Mouse (Mus musculus): ENCODE data around the gene Slc1a2. TPM values are rescaled to one million over a fixed set of nuclear protein-coding genes. Genes with fewer than 3 reads are reported as not detected.

Gene Slc1a2
- total and polyA plus RNA-seq, 3 experiments = 0.12 to 0.50 (median 0.29) TPM

DNA sequence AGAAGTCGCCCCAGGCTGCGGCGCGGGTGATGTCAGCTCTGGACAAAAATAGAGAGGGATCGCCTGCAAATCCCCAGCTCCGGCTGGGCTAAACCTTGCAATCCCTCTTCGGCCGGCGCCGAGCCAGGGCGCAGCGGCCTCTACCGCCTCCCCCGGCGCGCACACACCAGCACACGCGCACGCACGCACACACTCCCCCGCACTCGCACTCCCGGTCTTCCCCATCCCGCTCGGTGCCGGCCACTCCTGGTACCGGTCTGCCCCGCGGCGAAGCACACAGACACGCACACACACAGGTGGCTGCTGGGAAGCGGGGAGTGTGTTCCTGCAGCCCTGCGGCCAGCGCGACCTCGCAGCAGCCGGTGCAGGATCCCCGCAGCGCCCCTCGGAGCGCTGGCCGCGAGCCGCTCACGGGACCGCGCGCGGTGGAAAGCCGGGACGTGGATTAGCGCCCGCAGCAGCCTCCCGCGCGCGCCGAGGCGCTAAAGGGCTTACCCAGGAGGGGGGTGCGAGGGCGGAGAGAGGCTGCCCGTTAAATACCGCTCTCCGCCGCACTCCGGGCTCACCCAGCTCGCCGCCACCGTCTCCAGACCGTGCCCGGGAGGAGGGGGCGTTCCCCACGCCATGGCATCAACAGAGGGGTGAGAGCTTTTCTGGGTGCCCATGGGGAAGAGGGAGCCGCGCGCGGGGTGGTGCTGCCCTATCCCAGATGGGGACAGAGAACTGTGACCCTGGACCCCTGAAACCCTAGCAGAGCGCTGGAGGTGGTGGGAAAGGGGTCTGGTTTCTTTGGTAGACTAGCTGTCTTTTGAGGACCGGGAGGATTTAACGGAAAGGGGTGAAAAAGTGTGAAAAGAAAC lies 432 bp downstream of the Slc1a2 start:
- H3K36me3 ChIP-seq (ENCODE audit: control insufficient read depth, insufficient read depth, low read length) = no peaks in the 10 kb centered on the region
- peak overlapping the region; percentile 50 for H3K4me3 ChIP-seq
- peak overlapping the region; percentile 18; the same call in 1 of the 2 replicates for H3K9ac ChIP-seq (ENCODE audit: low read depth, low read length)
- H3K79me2 ChIP-seq (replicated peaks; ENCODE audit: control insufficient read depth, insufficient read depth, low read length) = no peaks in the 10 kb centered on the region
- intact Hi-C loops (cut with DNase I) = no loop called here
- peak; percentile 27 for TF ChIP-seq CTCF (IDR thresholded peaks at IDR 0.05)
- TF ChIP-seq EP300 (IDR thresholded peaks at IDR 0.05; ENCODE audit: insufficient read depth, low read depth, low read length) = no peak
- TF ChIP-seq POLR2A (IDR thresholded peaks at IDR 0.05; ENCODE audit: insufficient read depth, low read depth, low read length) = no peak
- no peak overlapping the region for H3K27ac ChIP-seq
- peaks cover 6% of the 10 kb centered on the region for H3K27me3 ChIP-seq (ENCODE audit: control insufficient read depth, insufficient read depth, low read length)
- peak; percentile 29 to 33 for DNase-seq
- WGBS = under 1% methylated on average over 65 of the region's 80 CpGs
- no peaks in the 10 kb centered on the region for H3K4me1 ChIP-seq (ENCODE audit: control insufficient read depth, insufficient read depth, low read length)

DNA sequence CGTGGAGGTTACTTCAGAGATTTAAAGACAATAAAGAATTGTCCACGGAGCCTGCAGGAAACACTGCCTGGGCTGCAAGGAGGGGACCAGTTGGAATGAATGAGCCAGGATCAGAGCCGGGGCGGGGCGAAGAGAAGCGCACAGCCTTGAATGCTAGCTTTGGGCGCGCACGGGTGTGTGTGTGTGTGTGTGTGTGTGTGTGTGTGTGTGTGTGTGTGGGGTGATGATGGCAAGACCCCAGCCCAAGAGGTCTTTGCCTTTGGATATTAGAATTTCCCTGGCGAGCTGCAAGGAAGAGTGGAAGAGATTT lies 1.0 kb downstream of the Slc1a2 start:
- no peaks in the 10 kb centered on the region for H3K4me1 ChIP-seq (ENCODE audit: control insufficient read depth, insufficient read depth, low read length)
- H3K36me3 ChIP-seq (ENCODE audit: control insufficient read depth, insufficient read depth, low read length) = no peaks in the 10 kb centered on the region
- H3K9ac ChIP-seq (ENCODE audit: low read depth, low read length) = no peak overlapping the region
- TF ChIP-seq POLR2A (IDR thresholded peaks at IDR 0.05; ENCODE audit: insufficient read depth, low read depth, low read length) (no peak), CTCF (IDR thresholded peaks at IDR 0.05) (no peak), EP300 (IDR thresholded peaks at IDR 0.05; ENCODE audit: insufficient read depth, low read depth, low read length) (no peak)
- intact Hi-C loops (cut with DNase I) = no loop called here
- no peak for DNase-seq
- H3K4me3 ChIP-seq = no peak overlapping the region; the same call in 1 of the 2 replicates
- H3K27me3 ChIP-seq (ENCODE audit: control insufficient read depth, insufficient read depth, low read length) = peaks cover 6% of the 10 kb centered on the region
- H3K79me2 ChIP-seq (replicated peaks; ENCODE audit: control insufficient read depth, insufficient read depth, low read length) = no peaks in the 10 kb centered on the region
- no peak overlapping the region for H3K27ac ChIP-seq
- WGBS = 3% methylated on average over 10 of the region's 10 CpGs

DNA sequence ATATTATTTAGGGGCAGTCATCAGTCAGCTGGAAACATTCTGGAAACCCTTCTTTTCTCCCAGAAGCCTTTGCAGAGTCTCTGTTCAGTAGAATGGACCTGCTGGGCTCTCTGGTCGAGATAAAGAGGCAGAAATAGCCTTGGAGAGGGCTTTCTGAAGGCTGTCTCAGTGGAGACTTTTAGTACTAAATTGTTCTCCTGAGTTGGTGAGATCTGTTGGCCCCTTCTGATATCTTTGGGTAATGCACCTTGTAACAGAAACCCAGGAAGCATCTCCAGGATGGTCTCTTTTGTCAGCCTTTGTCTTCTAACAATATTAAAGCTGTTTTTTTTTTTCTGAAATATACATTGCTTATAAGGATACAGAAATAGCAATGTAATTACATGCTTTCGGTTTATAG lies 2.6 kb downstream of the Slc1a2 start:
- H3K4me1 ChIP-seq (ENCODE audit: control insufficient read depth, insufficient read depth, low read length) = no peaks in the 10 kb centered on the region
- H3K9ac ChIP-seq (ENCODE audit: low read depth, low read length) = no peak overlapping the region
- 55% methylated on average over 2 of the region's 2 CpGs for WGBS
- H3K79me2 ChIP-seq (replicated peaks; ENCODE audit: control insufficient read depth, insufficient read depth, low read length) = no peaks in the 10 kb centered on the region
- H3K4me3 ChIP-seq = no peak overlapping the region
- no peak for DNase-seq
- intact Hi-C loops (cut with DNase I) = no loop called here
- H3K27ac ChIP-seq = no peak overlapping the region
- H3K27me3 ChIP-seq (ENCODE audit: control insufficient read depth, insufficient read depth, low read length) = peaks cover 6% of the 10 kb centered on the region
- H3K36me3 ChIP-seq (ENCODE audit: control insufficient read depth, insufficient read depth, low read length) = no peaks in the 10 kb centered on the region
- TF ChIP-seq EP300 (IDR thresholded peaks at IDR 0.05; ENCODE audit: insufficient read depth, low read depth, low read length) (no peak), POLR2A (IDR thresholded peaks at IDR 0.05; ENCODE audit: insufficient read depth, low read depth, low read length) (no peak), CTCF (IDR thresholded peaks at IDR 0.05) (no peak)

DNA sequence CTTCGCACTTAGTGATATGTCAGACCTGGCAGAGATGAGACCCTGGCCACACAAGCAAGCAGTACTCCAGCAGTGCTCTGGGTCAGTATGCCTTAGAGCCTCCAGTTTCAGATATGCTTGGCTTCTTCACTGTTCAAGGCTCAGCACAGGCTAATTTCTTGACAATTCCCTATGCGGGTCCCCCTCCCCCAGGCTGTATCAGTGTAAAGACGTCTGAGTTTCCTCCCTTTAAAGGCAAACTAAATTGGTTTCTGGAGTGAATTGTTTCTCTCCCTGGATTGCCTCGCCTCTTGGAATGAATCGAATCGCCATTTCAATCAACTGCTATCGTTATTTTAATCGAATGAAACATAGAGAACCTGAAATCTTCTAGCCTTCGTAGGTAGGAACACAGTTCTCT lies 4.5 kb downstream of the Slc1a2 start:
- H3K4me1 ChIP-seq (ENCODE audit: control insufficient read depth, insufficient read depth, low read length) = no peaks in the 10 kb centered on the region
- intact Hi-C loops (cut with DNase I) = no loop called here
- DNase-seq = no peak
- H3K27ac ChIP-seq = no peak overlapping the region
- H3K9ac ChIP-seq (ENCODE audit: low read depth, low read length) = no peak overlapping the region
- WGBS = 61% methylated on average over 9 of the region's 9 CpGs
- no peak overlapping the region for H3K4me3 ChIP-seq
- no peaks in the 10 kb centered on the region for H3K79me2 ChIP-seq (replicated peaks; ENCODE audit: control insufficient read depth, insufficient read depth, low read length)
- no peaks in the 10 kb centered on the region for H3K36me3 ChIP-seq (ENCODE audit: control insufficient read depth, insufficient read depth, low read length)
- H3K27me3 ChIP-seq (ENCODE audit: control insufficient read depth, insufficient read depth, low read length) = peaks cover 6% of the 10 kb centered on the region
- no peak for TF ChIP-seq CTCF (IDR thresholded peaks at IDR 0.05)
- TF ChIP-seq EP300 (IDR thresholded peaks at IDR 0.05; ENCODE audit: insufficient read depth, low read depth, low read length) = no peak
- no peak for TF ChIP-seq POLR2A (IDR thresholded peaks at IDR 0.05; ENCODE audit: insufficient read depth, low read depth, low read length)

DNA sequence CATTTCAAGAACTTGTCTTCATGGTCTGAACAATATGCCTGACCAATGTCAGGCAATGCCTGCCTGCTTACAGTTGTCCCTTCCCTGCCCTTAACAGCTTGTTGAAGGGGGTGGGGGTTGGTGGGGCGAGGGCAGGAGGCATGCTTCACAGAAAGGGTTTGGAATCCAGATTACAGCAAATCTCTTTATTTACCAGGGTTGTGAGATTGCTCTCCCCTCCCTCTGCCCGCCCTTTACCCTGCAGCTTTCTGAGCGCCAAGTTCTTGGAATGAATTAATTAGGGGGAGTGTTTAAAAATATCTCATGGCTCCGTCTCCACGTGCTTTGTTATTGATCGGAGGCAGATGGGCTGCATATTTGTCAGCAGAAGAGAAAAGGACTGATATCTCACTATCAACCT lies 4.9 kb downstream of the Slc1a2 start:
- WGBS = 41% methylated on average over 6 of the region's 6 CpGs
- H3K4me1 ChIP-seq (ENCODE audit: control insufficient read depth, insufficient read depth, low read length) = no peaks in the 10 kb centered on the region
- H3K4me3 ChIP-seq = no peak overlapping the region
- no peak overlapping the region for H3K9ac ChIP-seq (ENCODE audit: low read depth, low read length)
- no peaks in the 10 kb centered on the region for H3K36me3 ChIP-seq (ENCODE audit: control insufficient read depth, insufficient read depth, low read length)
- TF ChIP-seq POLR2A (IDR thresholded peaks at IDR 0.05; ENCODE audit: insufficient read depth, low read depth, low read length) (no peak), EP300 (IDR thresholded peaks at IDR 0.05; ENCODE audit: insufficient read depth, low read depth, low read length) (no peak), CTCF (IDR thresholded peaks at IDR 0.05) (no peak)
- intact Hi-C loops (cut with DNase I) = no loop called here
- H3K27me3 ChIP-seq (ENCODE audit: control insufficient read depth, insufficient read depth, low read length) = peaks cover 6% of the 10 kb centered on the region
- no peak overlapping the region for H3K27ac ChIP-seq
- no peaks in the 10 kb centered on the region for H3K79me2 ChIP-seq (replicated peaks; ENCODE audit: control insufficient read depth, insufficient read depth, low read length)
- DNase-seq = no peak

DNA sequence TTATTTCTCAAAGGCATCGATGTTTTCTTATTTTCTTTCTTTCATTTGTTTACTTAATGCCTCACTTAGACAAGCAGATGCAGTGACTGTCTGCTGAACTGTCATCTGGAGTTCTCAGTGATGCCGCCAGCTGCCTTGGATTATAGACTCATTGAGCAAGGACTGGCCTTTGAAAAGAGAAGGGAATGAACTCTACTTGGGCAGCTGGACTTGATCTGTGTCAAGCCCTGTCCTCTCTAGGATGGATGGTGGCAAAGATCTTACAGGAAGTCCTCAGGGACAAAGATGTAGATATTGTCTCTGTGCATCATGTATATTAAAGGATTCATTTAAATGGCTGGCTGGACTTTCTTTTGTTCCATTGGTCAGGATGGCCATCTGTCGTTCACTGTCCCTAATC lies 5.4 kb downstream of the Slc1a2 start:
- peaks cover 3% of the 10 kb centered on the region for H3K27me3 ChIP-seq (ENCODE audit: control insufficient read depth, insufficient read depth, low read length)
- no peaks in the 10 kb centered on the region for H3K4me1 ChIP-seq (ENCODE audit: control insufficient read depth, insufficient read depth, low read length)
- no peak overlapping the region for H3K9ac ChIP-seq (ENCODE audit: low read depth, low read length)
- TF ChIP-seq EP300 (IDR thresholded peaks at IDR 0.05; ENCODE audit: insufficient read depth, low read depth, low read length) = no peak
- no peak for TF ChIP-seq POLR2A (IDR thresholded peaks at IDR 0.05; ENCODE audit: insufficient read depth, low read depth, low read length)
- TF ChIP-seq CTCF (IDR thresholded peaks at IDR 0.05) = no peak
- H3K36me3 ChIP-seq (ENCODE audit: control insufficient read depth, insufficient read depth, low read length) = no peaks in the 10 kb centered on the region
- no peak for DNase-seq
- no peaks in the 10 kb centered on the region for H3K79me2 ChIP-seq (replicated peaks; ENCODE audit: control insufficient read depth, insufficient read depth, low read length)
- 62% methylated on average over 3 of the region's 3 CpGs for WGBS
- intact Hi-C loops (cut with DNase I) = no loop called here
- H3K27ac ChIP-seq = no peak overlapping the region
- H3K4me3 ChIP-seq = no peak overlapping the region

Measured in heart, adult 2 months (tissue).